Mouse (Mus musculus) splenic B cell, adult 2 months (primary cell): ENCODE results near the gene Noto.

Experiments used
- DNase-seq: peaks from one replicate; pipeline ENCODE4 v3.0.0-alpha.2; 2011; ENCODE audit warnings: low read depth, low spot score
- H3K27me3 ChIP-seq: 2 replicates; pipeline ENCODE4 v1.6.1; 2012; ENCODE audit warnings: mild to moderate bottlenecking, low read length, moderate library complexity, mixed read lengths; ENCODE audit not compliant: control insufficient read depth, poor library complexity, insufficient read depth, severe bottlenecking
- H3K36me3 ChIP-seq: 2 replicates; pipeline ENCODE4 v1.6.1; 2012; ENCODE audit warnings: mild to moderate bottlenecking, low read length, moderate library complexity, mixed read lengths; ENCODE audit not compliant: control insufficient read depth, poor library complexity, insufficient read depth, severe bottlenecking

The Noto gene

GRCm38 (mm10) chr6:85399715-85400114 lies 24.0 kb upstream of the Noto start:
- DNase-seq: no peak
- no peaks in the 10 kb centered on the region for H3K36me3 ChIP-seq
- no peaks in the 10 kb centered on the region for H3K27me3 ChIP-seq

GRCm38 (mm10) chr6:85402613-85403012 lies 21.1 kb upstream of the Noto start:
- Histone ChIP-seq H3K36me3 (no peaks in the 10 kb centered on the region), H3K27me3 (no peaks in the 10 kb centered on the region)
- DNase-seq: no peak

- no peaks in the 10 kb centered on the region for H3K36me3 ChIP-seq
- DNase-seq: no peak
- no peaks in the 10 kb centered on the region for H3K27me3 ChIP-seq
Measured at GRCm38 (mm10) chr6:85403039-85403438, 20.6 kb upstream of the Noto start.

GRCm38 (mm10) chr6:85409003-85409402 lies 14.7 kb upstream of the Noto start:
- H3K27me3 ChIP-seq: no peaks in the 10 kb centered on the region
- H3K36me3 ChIP-seq: no peaks in the 10 kb centered on the region
- no peak for DNase-seq

- Histone ChIP-seq H3K36me3 (no peaks in the 10 kb centered on the region), H3K27me3 (no peaks in the 10 kb centered on the region)
- DNase-seq: peak; percentile 46
Measured at GRCm38 (mm10) chr6:85410771-85411273, 12.9 kb upstream of the Noto start.

GRCm38 (mm10) chr6:85415829-85416228 lies 7.9 kb upstream of the Noto start:
- H3K36me3 ChIP-seq: no peaks in the 10 kb centered on the region
- no peak for DNase-seq
- no peaks in the 10 kb centered on the region for H3K27me3 ChIP-seq

GRCm38 (mm10) chr6:85419150-85419549 lies 4.5 kb upstream of the Noto start:
- Histone ChIP-seq H3K36me3 (no peaks in the 10 kb centered on the region), H3K27me3 (no peaks in the 10 kb centered on the region)
- no peak for DNase-seq

GRCm38 (mm10) chr6:85431274-85431841 lies 7.7 kb downstream of the Noto start:
- DNase-seq: no peak
- Histone ChIP-seq H3K36me3 (no peaks in the 10 kb centered on the region), H3K27me3 (no peaks in the 10 kb centered on the region)

GRCm38 (mm10) chr6:85431842-85432431 lies 8.3 kb downstream of the Noto start, which contains the start of gene Smyd5:
Gene Smyd5, plus strand, starts transcription at chr6:85431989.
- H3K27me3 ChIP-seq: no peaks in the 10 kb centered on the region
- no peaks in the 10 kb centered on the region for H3K36me3 ChIP-seq
- DNase-seq: peak; percentile 86

GRCm38 (mm10) chr6:85433865-85434264 lies 10.2 kb downstream of the Noto start:
- peak; percentile 27 for DNase-seq
- H3K27me3 ChIP-seq: no peaks in the 10 kb centered on the region

GRCm38 (mm10) chr6:85436204-85436603 lies 12.5 kb downstream of the Noto start:
- no peak for DNase-seq
- H3K36me3 ChIP-seq: peaks cover 1% of the 10 kb centered on the region; the same call in 1 of the 2 replicates
- no peaks in the 10 kb centered on the region for H3K27me3 ChIP-seq

More at GRCm38 (mm10) chr6:85433865-85434264, 10.2 kb downstream of the Noto start:
- H3K36me3 ChIP-seq: 0 out of 2 replicates have a peak, but pooled peaks cover 1% of the 10 kb centered on the region

GRCm38 (mm10) chr6:85436631-85437030 lies 12.9 kb downstream of the Noto start:
- no peaks in the 10 kb centered on the region for H3K27me3 ChIP-seq
- no peak for DNase-seq
- H3K36me3 ChIP-seq: peaks cover 1% of the 10 kb centered on the region; the same call in 1 of the 2 replicates

- H3K27me3 ChIP-seq: no peaks in the 10 kb centered on the region
- peaks cover 7% of the 10 kb centered on the region; the same call in 1 of the 2 replicates for H3K36me3 ChIP-seq
- no peak for DNase-seq
Measured at GRCm38 (mm10) chr6:85441142-85441541, 17.5 kb downstream of the Noto start.

GRCm38 (mm10) chr6:85443488-85444233 lies 20.0 kb downstream of the Noto start:
- H3K27me3 ChIP-seq: no peaks in the 10 kb centered on the region
- peaks cover 5% of the 10 kb centered on the region; the same call in 1 of the 2 replicates for H3K36me3 ChIP-seq
- no peak for DNase-seq
